Mouse (Mus musculus) kidney, postnatal 0 days (tissue): ENCODE measurements around the gene Tbxas1. TPM values are rescaled to one million over a fixed set of nuclear protein-coding genes. Genes with fewer than 3 reads are reported as not detected.

ENCODE experiments used
- ATAC-seq: fragments of 200-750 bp; cut with Nextera tagmentation; replicated peaks from 2 replicates; pipeline ENCODE4 v1.8.0; 2017; ENCODE audit warnings: low read depth, moderate number of reproducible peaks, moderate TSS enrichment, moderate library complexity; ENCODE audit not compliant: low FRiP score
- DNase-seq: peaks from one replicate; pipeline ENCODE4 v3.0.0-alpha.2; 2016; ENCODE audit warnings: low spot score
- H3K27ac ChIP-seq: fragments of 300-500 bp; sonication (generic); 2 replicates; pipeline ENCODE4 v1.5.1; 2014; ENCODE audit warnings: mild to moderate bottlenecking
- H3K27me3 ChIP-seq: fragments of 300-500 bp; sonication (generic); 2 replicates; pipeline ENCODE4 v1.6.1; 2014; ENCODE audit warnings: low read length, mixed read lengths; ENCODE audit not compliant: insufficient read depth
- H3K36me3 ChIP-seq: fragments of 300-500 bp; sonication (generic); 2 replicates; pipeline ENCODE4 v1.6.1; 2014; ENCODE audit warnings: low read length, mixed read lengths; ENCODE audit not compliant: insufficient read depth
- H3K4me1 ChIP-seq: fragments of 300-500 bp; sonication (generic); replicated peaks from 2 replicates; pipeline ENCODE4 v1.6.1; 2014; ENCODE audit warnings: antibody characterized with exemption, low read length, mixed read lengths; ENCODE audit not compliant: insufficient read depth
- H3K4me2 ChIP-seq: fragments of 300-500 bp; sonication (generic); 2 replicates; pipeline ENCODE4 v1.6.1; 2014; ENCODE audit warnings: mild to moderate bottlenecking, low read length, moderate library complexity, mixed read lengths
- H3K4me3 ChIP-seq: fragments of 300-500 bp; sonication (generic); replicated peaks from 2 replicates; pipeline ENCODE4 v1.5.1; 2014; ENCODE audit warnings: low read depth, low read length
- H3K9ac ChIP-seq: fragments of 300-500 bp; sonication (generic); 2 replicates; pipeline ENCODE4 v1.6.1; 2014; ENCODE audit warnings: low read depth, low read length
- H3K9me3 ChIP-seq: fragments of 300-500 bp; sonication (generic); replicated peaks from 2 replicates; pipeline ENCODE4 v1.6.1; 2016; ENCODE audit warnings: low read length, inconsistent platforms, mixed read lengths
- CTCF ChIP-seq: IDR thresholded peaks from 2 replicates; pipeline ENCODE4 v1.5.1; 2016; ENCODE audit warnings: antibody characterized with exemption, low read depth, mild to moderate bottlenecking, moderate library complexity
- WGBS: fragments of 180-500 bp; shearing (Covaris S2); extraction: QIAGEN DNeasy Blood & Tissue Kit; methylation state at CpG from one replicate; pipeline ENCODE4 v1.1.7; 2014; 5-methylcytosine and 5-hydroxymethylcytosine counted together
- polyA plus RNA-seq: library from polyadenylated mRNA; unstranded; fragments of >200 nt; fragmentation: Nextera tagmentation; extraction: Ambion mirVana; gene quantifications from 2 replicates; pipeline ENCODE4 v1.2.1, GENCODE M21; 2015

The Tbxas1 gene
- polyA plus RNA-seq = 9.7 and 10.5 TPM in 2 replicates

DNA sequence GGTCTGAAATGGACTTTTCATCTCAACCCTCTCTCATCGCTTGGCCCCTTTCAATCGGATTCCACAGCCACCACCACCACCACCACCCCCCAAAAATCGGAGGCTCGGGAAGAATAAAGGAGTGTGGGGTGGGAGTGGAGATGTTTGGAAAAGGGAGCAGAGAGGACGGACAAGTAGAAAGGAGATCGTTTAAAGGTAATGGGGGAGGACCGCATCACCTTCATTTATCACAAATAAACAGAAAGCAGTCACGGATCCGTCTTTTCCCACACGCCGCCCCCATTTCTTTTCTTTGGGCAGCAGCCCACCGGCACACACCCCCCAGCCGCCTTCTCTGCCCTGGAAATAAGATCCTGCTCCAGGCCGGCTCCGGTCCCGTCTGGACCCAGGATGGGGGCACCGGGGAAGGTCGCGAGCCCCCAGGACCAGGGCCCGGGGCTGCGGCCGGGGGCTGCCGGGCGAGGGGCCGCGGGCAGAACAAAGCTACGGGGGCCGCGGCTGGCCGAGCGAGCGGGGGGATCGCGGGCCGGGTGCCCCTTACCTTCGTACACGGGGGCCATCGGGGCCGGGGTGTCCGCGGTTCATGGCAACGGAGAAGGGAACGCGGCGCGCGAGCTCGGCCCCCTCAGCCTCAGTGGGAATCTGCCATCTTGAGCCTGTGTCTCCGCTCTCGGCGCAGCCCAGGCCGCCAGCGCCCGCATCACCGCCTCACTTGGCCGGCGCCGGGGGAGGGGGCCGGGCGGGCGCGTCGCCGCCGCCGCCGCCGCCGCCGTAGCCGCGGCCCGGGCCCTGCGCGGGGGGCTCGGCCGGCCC, at the start of gene Tbxas1:
Tbxas1 (plus strand) TSS at position 147 of the 813 bp plus-strand sequence.
- H3K36me3 ChIP-seq = no peaks in the 10 kb centered on the region
- WGBS = 1% methylated on average over 53 of the region's 77 CpGs
- TF ChIP-seq CTCF = no peak
- peak within 1 kb of the TSS; percentile 100 for H3K4me3 ChIP-seq
- H3K9me3 ChIP-seq = no peaks in the 10 kb centered on the region
- peaks cover 17% of the 10 kb centered on the region; the same call in 1 of the 2 replicates for H3K4me1 ChIP-seq
- H3K27ac ChIP-seq = peak within 1 kb of the TSS; percentile 97
- H3K4me2 ChIP-seq = peak within 1 kb of the TSS; percentile 70
- ATAC-seq (peak; percentile 73), DNase-seq (peak; percentile 61)
- H3K9ac ChIP-seq = peak within 1 kb of the TSS; percentile 100
- no peaks in the 10 kb centered on the region for H3K27me3 ChIP-seq

DNA sequence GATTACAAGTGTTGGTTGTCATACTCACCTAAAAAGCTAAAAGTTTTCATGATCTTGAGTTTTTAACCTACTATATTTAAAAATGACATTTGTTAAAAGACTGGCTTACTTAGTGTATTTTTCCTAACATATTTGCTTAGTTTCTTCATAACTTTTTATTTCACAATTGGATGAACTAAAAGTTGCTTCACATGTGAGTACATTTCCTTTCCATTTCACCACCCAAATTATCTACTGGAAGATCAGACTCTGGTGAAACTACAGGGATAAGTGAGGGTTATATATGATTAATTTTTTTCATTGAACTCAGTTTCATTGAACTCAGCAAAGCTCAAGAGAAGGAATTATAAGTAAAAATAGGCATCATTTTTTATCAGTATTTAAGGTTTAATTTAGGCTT, 49.3 kb upstream of the Tbxas1 start:
- H3K27ac ChIP-seq = no peak overlapping the region
- H3K36me3 ChIP-seq = 0 out of 2 replicates have a peak, but pooled peaks cover 3% of the 10 kb centered on the region
- H3K4me3 ChIP-seq = no peak overlapping the region
- H3K4me1 ChIP-seq = 0 out of 2 replicates have a peak, but pooled peaks cover 8% of the 10 kb centered on the region
- H3K9me3 ChIP-seq = no peaks in the 10 kb centered on the region
- no peak overlapping the region for H3K4me2 ChIP-seq
- DNase-seq (no peak), ATAC-seq (no peak)
- H3K9ac ChIP-seq = no peak overlapping the region
- TF ChIP-seq CTCF = no peak
- H3K27me3 ChIP-seq = no peaks in the 10 kb centered on the region

DNA sequence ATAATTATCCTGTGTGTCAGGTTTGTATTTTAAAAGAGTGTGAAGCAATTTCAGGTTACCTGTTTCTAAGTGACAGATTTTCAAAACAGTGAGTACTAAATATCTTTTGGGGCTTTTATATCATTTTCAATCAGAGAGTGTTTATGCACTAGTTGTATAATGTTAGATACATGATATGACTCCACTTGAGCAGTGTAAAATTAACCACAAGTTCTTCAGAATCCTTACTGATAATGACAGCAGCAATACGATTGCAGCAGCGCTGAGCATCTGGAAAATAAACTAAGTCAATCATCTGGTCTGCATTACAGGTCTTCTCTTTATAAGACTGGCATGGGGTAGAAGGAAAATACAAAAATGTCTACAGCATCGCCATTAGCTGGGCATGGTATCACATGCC, 48.3 kb upstream of the Tbxas1 start:
- no peaks in the 10 kb centered on the region for H3K27me3 ChIP-seq
- no peak overlapping the region for H3K4me3 ChIP-seq
- no peak overlapping the region for H3K4me2 ChIP-seq
- no peak overlapping the region for H3K9ac ChIP-seq
- H3K27ac ChIP-seq = no peak overlapping the region
- no peak for DNase-seq
- no peaks in the 10 kb centered on the region for H3K9me3 ChIP-seq
- 76% methylated on average over 3 of the region's 3 CpGs for WGBS
- no peak for TF ChIP-seq CTCF
- H3K4me1 ChIP-seq = 0 out of 2 replicates have a peak, but pooled peaks cover 8% of the 10 kb centered on the region
- ATAC-seq = no peak
- H3K36me3 ChIP-seq = 0 out of 2 replicates have a peak, but pooled peaks cover 3% of the 10 kb centered on the region

DNA sequence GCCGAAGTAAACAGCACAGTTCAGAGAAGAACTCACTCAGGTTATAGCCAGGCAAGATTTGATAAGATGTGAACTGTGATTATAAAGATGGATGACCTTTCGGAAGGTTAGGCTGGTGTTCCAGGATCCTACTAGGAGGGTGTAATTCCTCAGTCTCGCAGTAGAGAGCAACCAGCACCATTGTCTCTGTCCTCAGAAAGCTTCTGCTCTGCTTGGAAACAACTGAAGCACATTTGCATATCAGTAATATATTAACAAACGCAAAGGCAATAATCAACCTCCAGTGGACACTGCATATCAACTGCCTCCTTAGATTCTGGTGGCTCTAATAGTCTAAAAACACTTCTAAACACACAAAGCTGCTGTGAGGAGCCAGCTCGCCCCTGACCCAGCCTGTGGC, 47.8 kb upstream of the Tbxas1 start:
- H3K27me3 ChIP-seq = no peaks in the 10 kb centered on the region
- no peaks in the 10 kb centered on the region for H3K9me3 ChIP-seq
- 62% methylated on average over 5 of the region's 5 CpGs for WGBS
- ATAC-seq = no peak
- TF ChIP-seq CTCF = peak; percentile 41
- peak; percentile 29 for DNase-seq
- no peak overlapping the region; the same call in 1 of the 2 replicates for H3K27ac ChIP-seq
- H3K4me1 ChIP-seq = 0 out of 2 replicates have a peak, but pooled peaks cover 8% of the 10 kb centered on the region
- 0 out of 2 replicates have a peak, but pooled peaks cover 3% of the 10 kb centered on the region for H3K36me3 ChIP-seq
- H3K9ac ChIP-seq = no peak overlapping the region
- no peak overlapping the region for H3K4me2 ChIP-seq
- H3K4me3 ChIP-seq = no peak overlapping the region

DNA sequence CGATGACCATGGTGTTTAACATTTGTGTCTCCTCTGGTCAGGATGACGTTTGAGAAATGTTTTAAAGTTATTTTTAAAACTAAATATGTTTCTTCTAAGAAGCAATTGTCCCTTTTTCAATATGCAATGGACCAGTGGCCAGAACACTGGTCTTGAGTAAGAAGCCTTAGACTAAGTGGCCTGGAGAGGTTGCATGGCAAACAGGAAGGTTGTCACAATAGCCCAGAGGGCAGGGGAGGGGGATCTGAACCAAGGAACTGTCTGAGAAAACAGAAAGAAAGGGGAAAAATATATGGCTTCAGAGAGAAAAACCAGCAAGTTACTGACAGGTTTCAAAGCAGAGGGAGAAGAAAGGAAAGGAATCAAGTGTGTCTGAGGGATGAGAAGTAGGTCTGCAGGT, 47.0 kb upstream of the Tbxas1 start:
- Histone ChIP-seq H3K9ac (no peak overlapping the region), H3K27me3 (no peaks in the 10 kb centered on the region), H3K4me1 (0 out of 2 replicates have a peak, but pooled peaks cover 8% of the 10 kb centered on the region), H3K4me2 (no peak overlapping the region), H3K27ac (no peak overlapping the region), H3K4me3 (no peak overlapping the region), H3K36me3 (0 out of 2 replicates have a peak, but pooled peaks cover 3% of the 10 kb centered on the region), H3K9me3 (no peaks in the 10 kb centered on the region)
- 74% methylated on average over 2 of the region's 2 CpGs for WGBS
- ATAC-seq (no peak), DNase-seq (no peak)
- no peak for TF ChIP-seq CTCF

DNA sequence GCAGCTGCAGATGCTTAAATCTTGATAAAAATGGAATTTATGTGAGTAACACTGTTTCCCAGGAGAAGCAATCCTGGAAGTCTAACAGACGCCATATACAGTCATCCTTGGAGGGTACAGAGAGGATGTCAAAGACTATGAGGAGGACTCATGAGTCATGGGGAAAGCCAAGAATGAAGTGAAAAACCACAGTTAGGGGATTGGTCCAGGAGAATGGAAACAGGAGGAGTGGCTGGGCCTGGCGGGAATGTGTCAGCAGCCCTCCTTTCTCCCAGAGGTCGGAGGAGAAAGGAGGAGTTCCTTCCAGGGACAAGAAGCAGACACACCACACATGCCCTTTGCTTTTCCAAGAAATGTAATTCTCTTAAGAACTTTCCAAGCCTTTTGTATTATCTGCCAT, 45.8 kb upstream of the Tbxas1 start:
- TF ChIP-seq CTCF = no peak
- Histone ChIP-seq H3K36me3 (0 out of 2 replicates have a peak, but pooled peaks cover 3% of the 10 kb centered on the region), H3K9ac (no peak overlapping the region), H3K4me1 (0 out of 2 replicates have a peak, but pooled peaks cover 3% of the 10 kb centered on the region), H3K27me3 (no peaks in the 10 kb centered on the region), H3K4me2 (no peak overlapping the region), H3K9me3 (no peaks in the 10 kb centered on the region), H3K4me3 (no peak overlapping the region), H3K27ac (no peak overlapping the region)
- DNase-seq (no peak), ATAC-seq (no peak)
- 67% methylated on average over 3 of the region's 3 CpGs for WGBS
